Mouse (Mus musculus) lung, postnatal 0 days (tissue): Measurements from ENCODE around the gene Kbtbd13. TPM values are rescaled to one million over a fixed set of nuclear protein-coding genes. Genes with fewer than 3 reads are reported as not detected.
"Not testable (repeated sequence)": the region's sequence is repeated elsewhere in the genome, so short reads cannot be mapped to it uniquely, and the experiment has no call there.

Experiments
- ATAC-seq: fragments of 200-750 bp; cut with Nextera tagmentation; 2 replicates; pipeline ENCODE4 v1.8.0; 2017; ENCODE audit warnings: moderate library complexity
- DNase-seq: peaks from one replicate; pipeline ENCODE4 v3.0.0-alpha.2; 2016; ENCODE audit warnings: low spot score
- H3K27ac ChIP-seq: fragments of 300-500 bp; sonication (generic); 2 replicates; pipeline ENCODE4 v1.5.1; 2014; ENCODE audit warnings: antibody characterized with exemption, mild to moderate bottlenecking, low read length, mixed read lengths
- H3K27me3 ChIP-seq: fragments of 300-500 bp; sonication (generic); replicated peaks from 2 replicates; pipeline ENCODE4 v1.6.1; 2014; ENCODE audit warnings: low read length, mixed read lengths; ENCODE audit not compliant: insufficient read depth
- H3K36me3 ChIP-seq: fragments of 300-500 bp; sonication (generic); 2 replicates; pipeline ENCODE4 v1.6.1; 2014; ENCODE audit warnings: low read length, mixed read lengths; ENCODE audit not compliant: insufficient read depth
- H3K4me1 ChIP-seq: fragments of 300-500 bp; sonication (generic); 2 replicates; pipeline ENCODE4 v1.6.1; 2014; ENCODE audit warnings: antibody characterized with exemption, low read depth, low read length, mixed read lengths; ENCODE audit not compliant: insufficient read depth
- H3K4me2 ChIP-seq: fragments of 300-500 bp; sonication (generic); replicated peaks from 2 replicates; pipeline ENCODE4 v1.6.1; 2014; ENCODE audit warnings: low read depth, mild to moderate bottlenecking, low read length, moderate library complexity, mixed read lengths
- H3K4me3 ChIP-seq: fragments of 300-500 bp; sonication (generic); 2 replicates; pipeline ENCODE4 v1.5.1; 2014; ENCODE audit warnings: low read depth, low read length
- H3K9ac ChIP-seq: fragments of 300-500 bp; sonication (generic); replicated peaks from 2 replicates; pipeline ENCODE4 v1.6.1; 2014; ENCODE audit warnings: low read depth, mild to moderate bottlenecking
- H3K9me3 ChIP-seq: fragments of 300-500 bp; sonication (generic); 2 replicates; pipeline ENCODE4 v1.6.1; 2016; ENCODE audit warnings: low read length, mixed read lengths
- CTCF ChIP-seq: IDR thresholded peaks from 2 replicates; pipeline ENCODE4 v1.5.1; 2016; ENCODE audit warnings: antibody characterized with exemption, mild to moderate bottlenecking
- EP300 ChIP-seq: IDR thresholded peaks from 2 replicates; pipeline ENCODE4 v1.6.1; 2016; ENCODE audit warnings: antibody characterized with exemption, mild to moderate bottlenecking, control low read depth
- WGBS: fragments of 180-500 bp; shearing (Covaris S2); extraction: QIAGEN DNeasy Blood & Tissue Kit; methylation state at CpG from one replicate; pipeline ENCODE4 v1.1.7; 2014; 5-methylcytosine and 5-hydroxymethylcytosine counted together
- polyA plus RNA-seq: library from polyadenylated mRNA; unstranded; fragments of >200 nt; fragmentation: Nextera tagmentation; extraction: Ambion mirVana; gene quantifications from 2 replicates; pipeline ENCODE4 v1.2.1, GENCODE M21; 2015

The Kbtbd13 gene
- polyA plus RNA-seq, 1 experiment from 2014 or later, result 2.9 TPM

GRCm38 (mm10) chr9:65347112-65347850 lies 44.2 kb downstream of the Kbtbd13 start:
- ATAC-seq (no peak), DNase-seq (peak; percentile 22)
- H3K27ac ChIP-seq, result peak overlapping the region; percentile 98
- 31% methylated on average over 8 of the region's 8 CpGs for WGBS
- no peak for TF ChIP-seq CTCF
- H3K4me2 ChIP-seq, result peak overlapping the region; percentile 91
- no peaks in the 10 kb centered on the region for H3K9me3 ChIP-seq
- peak overlapping the region; percentile 93 for H3K4me3 ChIP-seq
- peak overlapping the region; percentile 96 for H3K9ac ChIP-seq
- H3K27me3 ChIP-seq, result no peaks in the 10 kb centered on the region
- H3K4me1 ChIP-seq, result peaks cover 10% of the 10 kb centered on the region
- H3K36me3 ChIP-seq, result no peaks in the 10 kb centered on the region

GRCm38 (mm10) chr9:65346476-65347111 lies 44.9 kb downstream of the Kbtbd13 start:
- Histone ChIP-seq H3K9ac (peak overlapping the region; percentile 96), H3K4me2 (peak overlapping the region; percentile 91), H3K27me3 (no peaks in the 10 kb centered on the region), H3K4me3 (peak overlapping the region; percentile 93), H3K36me3 (no peaks in the 10 kb centered on the region), H3K9me3 (no peaks in the 10 kb centered on the region), H3K4me1 (peaks cover 10% of the 10 kb centered on the region), H3K27ac (peak overlapping the region; percentile 98)
- DNase-seq (peak; percentile 64), ATAC-seq (peak; percentile 78)
- TF ChIP-seq EP300, result no peak
- no peak for TF ChIP-seq CTCF
- under 1% methylated on average over 70 of the region's 77 CpGs for WGBS

GRCm38 (mm10) chr9:65345854-65346475 lies 45.5 kb downstream of the Kbtbd13 start, which contains the start of gene Pdcd7:
Pdcd7 (plus strand) TSS chr9:65346104.
- WGBS, result under 1% methylated on average over 41 of the region's 59 CpGs
- ATAC-seq, result peak; percentile 95
- Histone ChIP-seq H3K4me3 (peak within 1 kb of the TSS; percentile 93), H3K4me1 (peaks cover 10% of the 10 kb centered on the region), H3K9ac (peak within 1 kb of the TSS; percentile 96), H3K27me3 (no peaks in the 10 kb centered on the region), H3K9me3 (no peaks in the 10 kb centered on the region), H3K36me3 (no peaks in the 10 kb centered on the region), H3K27ac (peak within 1 kb of the TSS; percentile 98), H3K4me2 (peak within 1 kb of the TSS; percentile 91)
- DNase-seq, result peak; percentile 98
- TF ChIP-seq EP300 (no peak; the same call in 1 of the 2 replicates), CTCF (no peak)

GRCm38 (mm10) chr9:65345439-65345838 lies 46.0 kb downstream of the Kbtbd13 start:
- 57% methylated on average over 11 of the region's 11 CpGs for WGBS
- not testable (repeated sequence) for DNase-seq, H3K27me3 ChIP-seq, H3K9me3 ChIP-seq, ATAC-seq, H3K36me3 ChIP-seq, H3K9ac ChIP-seq
- H3K4me1 ChIP-seq, result peaks cover 10% of the 10 kb centered on the region
- H3K27ac ChIP-seq, result peak overlapping the region; percentile 98
- H3K4me2 ChIP-seq, result peak overlapping the region; percentile 91
- H3K4me3 ChIP-seq, result peak overlapping the region; percentile 93
- 0 out of 2 replicates have a peak, but pooled peaks have one; percentile 5 for TF ChIP-seq CTCF

- no peak for ATAC-seq
- 77% methylated on average over 2 of the region's 2 CpGs for WGBS
- Histone ChIP-seq H3K9ac (no peak overlapping the region), H3K4me3 (no peak overlapping the region), H3K4me2 (no peak overlapping the region), H3K9me3 (peaks cover 5% of the 10 kb centered on the region; the same call in 1 of the 2 replicates), H3K27me3 (no peaks in the 10 kb centered on the region), H3K4me1 (no peaks in the 10 kb centered on the region), H3K27ac (no peak overlapping the region), H3K36me3 (no peaks in the 10 kb centered on the region)
- no peak for DNase-seq
- TF ChIP-seq EP300, result no peak
- TF ChIP-seq CTCF, result no peak
Measured at GRCm38 (mm10) chr9:65340414-65340813, 51.0 kb downstream of the Kbtbd13 start.

- no peak for ATAC-seq
- 77% methylated on average over 4 of the region's 4 CpGs for WGBS
- Histone ChIP-seq H3K4me2 (no peak overlapping the region), H3K36me3 (no peaks in the 10 kb centered on the region), H3K27me3 (no peaks in the 10 kb centered on the region), H3K9ac (no peak overlapping the region), H3K4me1 (no peaks in the 10 kb centered on the region), H3K27ac (no peak overlapping the region), H3K9me3 (peaks cover 5% of the 10 kb centered on the region; the same call in 1 of the 2 replicates), H3K4me3 (no peak overlapping the region)
- no peak for DNase-seq
- TF ChIP-seq EP300 (no peak), CTCF (no peak)
Measured at GRCm38 (mm10) chr9:65339146-65339545, 52.3 kb downstream of the Kbtbd13 start.

Other genes with a start within 250 kb of the Kbtbd13 start
- 5.3 and 5.4 TPM in 2 replicates for gene Parp16, start 196.3 kb downstream of the Kbtbd13 start, polyA plus RNA-seq
- 0.08 and 0.13 TPM in 2 replicates for gene Cilp, start 126.5 kb downstream of the Kbtbd13 start, polyA plus RNA-seq
- gene Clpx, start 97.4 kb downstream of the Kbtbd13 start, polyA plus RNA-seq, result 38.8 and 43.5 TPM in 2 replicates
- 8.6 and 8.7 TPM in 2 replicates for gene Pdcd7, start 45.5 kb downstream of the Kbtbd13 start, polyA plus RNA-seq
- gene Ubap1l, start 30.6 kb downstream of the Kbtbd13 start, polyA plus RNA-seq, result 0.33 and 0.40 TPM in 2 replicates
- gene Rasl12, start 6.9 kb upstream of the Kbtbd13 start, polyA plus RNA-seq, result 73.2 and 84.4 TPM in 2 replicates
- not detected in 2 replicates for gene Slc51b, start 31.3 kb upstream of the Kbtbd13 start, polyA plus RNA-seq
- gene Mtfmt, start 44.1 kb upstream of the Kbtbd13 start, polyA plus RNA-seq, result 10.2 and 11.5 TPM in 2 replicates
- 94.0 and 94.2 TPM in 2 replicates for gene Spg21, start 69.3 kb upstream of the Kbtbd13 start, polyA plus RNA-seq
- gene Ankdd1a, start 128.5 kb upstream of the Kbtbd13 start, polyA plus RNA-seq, result not detected in 2 replicates
- gene Plekho2, start 188.4 kb upstream of the Kbtbd13 start, polyA plus RNA-seq, result 20.3 and 21.1 TPM in 2 replicates
- gene Pif1, start 195.5 kb upstream of the Kbtbd13 start, polyA plus RNA-seq, result 0.56 and 0.87 TPM in 2 replicates
- gene Rbpms2, start 238.0 kb upstream of the Kbtbd13 start, polyA plus RNA-seq, result 6.1 and 6.5 TPM in 2 replicates